Mouse (Mus musculus): Measurements from ENCODE around the gene Pik3r5. TPM values are rescaled to one million over a fixed set of nuclear protein-coding genes. Genes with fewer than 3 reads are reported as not detected.

The Pik3r5 gene
- polyA plus RNA-seq, 1 experiment = 9.5 TPM

- Histone ChIP-seq H3K27me3 (replicated peaks) (peaks cover 7% of the 10 kb centered on the region), H3K4me3 (replicated peaks) (no peak overlapping the region), H3K9me3 (no peaks in the 10 kb centered on the region), H3K36me3 (replicated peaks; ENCODE audit: low read length) (no peaks in the 10 kb centered on the region), H3K4me1 (no peaks in the 10 kb centered on the region)
- TF ChIP-seq GATA1 (IDR thresholded peaks at IDR 0.05; ENCODE audit: borderline replicate concordance, low read length) (no peak), FLI1 (IDR thresholded peaks at IDR 0.05; ENCODE audit: low read length) (no peak)
These were observed 89.4 kb downstream of the Pik3r5 start for GRCm38 (mm10) chr11:68521352-68521751.

GRCm38 (mm10) chr11:68526441-68526840 is 94.5 kb downstream of the Pik3r5 start:
- H3K4me3 ChIP-seq (replicated peaks) = no peak overlapping the region
- no peaks in the 10 kb centered on the region for H3K36me3 ChIP-seq (replicated peaks; ENCODE audit: low read length)
- H3K4me1 ChIP-seq = no peaks in the 10 kb centered on the region
- TF ChIP-seq FLI1 (IDR thresholded peaks at IDR 0.05; ENCODE audit: low read length) = no peak
- H3K9me3 ChIP-seq = no peaks in the 10 kb centered on the region
- H3K27me3 ChIP-seq (replicated peaks) = peaks cover 31% of the 10 kb centered on the region

GRCm38 (mm10) chr11:68531066-68531806 is 99.3 kb downstream of the Pik3r5 start:
- H3K36me3 ChIP-seq (replicated peaks; ENCODE audit: low read length) = no peaks in the 10 kb centered on the region
- H3K4me3 ChIP-seq (replicated peaks) = no peak overlapping the region
- no peaks in the 10 kb centered on the region for H3K9me3 ChIP-seq
- H3K4me1 ChIP-seq = peaks cover 10% of the 10 kb centered on the region
- peaks cover 33% of the 10 kb centered on the region for H3K27me3 ChIP-seq (replicated peaks)
- no peak for TF ChIP-seq FLI1 (IDR thresholded peaks at IDR 0.05; ENCODE audit: low read length)
- no peak for TF ChIP-seq GATA1 (IDR thresholded peaks at IDR 0.05; ENCODE audit: borderline replicate concordance, low read length)

- TF ChIP-seq GATA1 (IDR thresholded peaks at IDR 0.05; ENCODE audit: borderline replicate concordance, low read length) (no peak), FLI1 (IDR thresholded peaks at IDR 0.05; ENCODE audit: low read length) (no peak)
- Histone ChIP-seq H3K36me3 (replicated peaks; ENCODE audit: low read length) (no peaks in the 10 kb centered on the region), H3K9me3 (no peaks in the 10 kb centered on the region), H3K27me3 (replicated peaks) (peaks cover 34% of the 10 kb centered on the region), H3K4me3 (replicated peaks) (no peak overlapping the region), H3K4me1 (peaks cover 14% of the 10 kb centered on the region)
These were observed 100.1 kb downstream of the Pik3r5 start for GRCm38 (mm10) chr11:68531941-68532535.

GRCm38 (mm10) chr11:68532773-68533172 is 100.9 kb downstream of the Pik3r5 start:
- no peak for TF ChIP-seq FLI1 (IDR thresholded peaks at IDR 0.05; ENCODE audit: low read length)
- no peak for TF ChIP-seq GATA1 (IDR thresholded peaks at IDR 0.05; ENCODE audit: borderline replicate concordance, low read length)
- Histone ChIP-seq H3K4me1 (peaks cover 14% of the 10 kb centered on the region), H3K9me3 (no peaks in the 10 kb centered on the region), H3K36me3 (replicated peaks; ENCODE audit: low read length) (no peaks in the 10 kb centered on the region), H3K4me3 (replicated peaks) (no peak overlapping the region), H3K27me3 (replicated peaks) (peaks cover 33% of the 10 kb centered on the region)

GRCm38 (mm10) chr11:68533971-68534475 is 102.1 kb downstream of the Pik3r5 start:
- Histone ChIP-seq H3K27me3 (replicated peaks) (peaks cover 28% of the 10 kb centered on the region), H3K4me1 (peaks cover 14% of the 10 kb centered on the region), H3K4me3 (replicated peaks) (no peak overlapping the region), H3K9me3 (no peaks in the 10 kb centered on the region), H3K36me3 (replicated peaks; ENCODE audit: low read length) (no peaks in the 10 kb centered on the region)
- TF ChIP-seq GATA1 (IDR thresholded peaks at IDR 0.05; ENCODE audit: borderline replicate concordance, low read length) (no peak), FLI1 (IDR thresholded peaks at IDR 0.05; ENCODE audit: low read length) (no peak)

GRCm38 (mm10) chr11:68536026-68536425 is 104.1 kb downstream of the Pik3r5 start:
- Histone ChIP-seq H3K9me3 (no peaks in the 10 kb centered on the region), H3K27me3 (replicated peaks) (peaks cover 28% of the 10 kb centered on the region), H3K36me3 (replicated peaks; ENCODE audit: low read length) (no peaks in the 10 kb centered on the region), H3K4me1 (peaks cover 14% of the 10 kb centered on the region), H3K4me3 (replicated peaks) (no peak overlapping the region)
- TF ChIP-seq GATA1 (IDR thresholded peaks at IDR 0.05; ENCODE audit: borderline replicate concordance, low read length) (no peak), FLI1 (IDR thresholded peaks at IDR 0.05; ENCODE audit: low read length) (no peak)

- Histone ChIP-seq H3K36me3 (replicated peaks; ENCODE audit: low read length) (no peaks in the 10 kb centered on the region), H3K27me3 (replicated peaks) (peaks cover 25% of the 10 kb centered on the region), H3K4me3 (replicated peaks) (peak overlapping the region; percentile 69), H3K9me3 (no peaks in the 10 kb centered on the region), H3K4me1 (peaks cover 14% of the 10 kb centered on the region)
- TF ChIP-seq GATA1 (IDR thresholded peaks at IDR 0.05; ENCODE audit: borderline replicate concordance, low read length) = no peak
- TF ChIP-seq FLI1 (IDR thresholded peaks at IDR 0.05; ENCODE audit: low read length) = no peak
These were observed 104.5 kb downstream of the Pik3r5 start for GRCm38 (mm10) chr11:68536465-68536864.

- Histone ChIP-seq H3K27me3 (replicated peaks) (peaks cover 30% of the 10 kb centered on the region), H3K9me3 (no peaks in the 10 kb centered on the region), H3K4me3 (replicated peaks) (no peak overlapping the region), H3K4me1 (peaks cover 4% of the 10 kb centered on the region), H3K36me3 (replicated peaks; ENCODE audit: low read length) (no peaks in the 10 kb centered on the region)
- no peak for TF ChIP-seq GATA1 (IDR thresholded peaks at IDR 0.05; ENCODE audit: borderline replicate concordance, low read length)
- TF ChIP-seq FLI1 (IDR thresholded peaks at IDR 0.05; ENCODE audit: low read length) = no peak
These were observed 107.7 kb downstream of the Pik3r5 start for GRCm38 (mm10) chr11:68539621-68540020.

- TF ChIP-seq FLI1 (IDR thresholded peaks at IDR 0.05; ENCODE audit: low read length) = no peak
- no peak for TF ChIP-seq GATA1 (IDR thresholded peaks at IDR 0.05; ENCODE audit: borderline replicate concordance, low read length)
- Histone ChIP-seq H3K4me3 (replicated peaks) (no peak overlapping the region), H3K36me3 (replicated peaks; ENCODE audit: low read length) (no peaks in the 10 kb centered on the region), H3K27me3 (replicated peaks) (peaks cover 41% of the 10 kb centered on the region), H3K4me1 (no peaks in the 10 kb centered on the region), H3K9me3 (no peaks in the 10 kb centered on the region)
These were observed 112.6 kb downstream of the Pik3r5 start for GRCm38 (mm10) chr11:68544554-68544953.
